Mouse (Mus musculus) hematopoietic stem cell, adult 5-6 weeks (primary cell): ENCODE results near the gene Plcb4. TPM values are rescaled to one million over a fixed set of nuclear protein-coding genes. Genes with fewer than 3 reads are reported as not detected.
A peak's percentile ranks its signal among the peaks of the same experiment; 100 is the strongest.
"Not testable (repeated sequence)": the region's sequence is repeated elsewhere in the genome, so short reads cannot be mapped to it uniquely, and the experiment has no call there.

Experiments
- ATAC-seq, 2 experiments: fragments of 125-278 bp in 1 of 2; replicated peaks in 1 of 2; 2 replicates each; pipeline ENCODE4 v1.8.0; 2016 to 2017; ENCODE audit warnings: inconsistent platforms in 2 of 2, mild to moderate bottlenecking in 2 of 2, moderate number of reproducible peaks in 2 of 2, low read depth in 1 of 2, moderate TSS enrichment in 1 of 2; ENCODE audit not compliant: low FRiP score in 2 of 2, poor library complexity in 2 of 2, severe bottlenecking in 2 of 2, insufficient read depth in 1 of 2, low TSS enrichment in 1 of 2
- total RNA-seq: library from RNA; stranded (forward); fragments of 172-1452, 232-1000 nt; gene quantifications from 2 replicates; pipeline ENCODE4 v1.2.3, GENCODE M21; 2017

The Plcb4 gene
- total RNA-seq, 1 experiment from 2014 or later, result 38.5 TPM

- no peak for ATAC-seq
These were observed 49.6 kb downstream of the Plcb4 start for GRCm38 (mm10) chr2:135708386-135708785.

GRCm38 (mm10) chr2:135708796-135709195 is 50.0 kb downstream of the Plcb4 start:
- ATAC-seq, result no peak

- ATAC-seq, result not testable (repeated sequence)
These were observed 50.9 kb downstream of the Plcb4 start for GRCm38 (mm10) chr2:135709736-135710135.

GRCm38 (mm10) chr2:135711049-135711924 is 52.5 kb downstream of the Plcb4 start:
- ATAC-seq, result no peak

GRCm38 (mm10) chr2:135711925-135712288 is 53.1 kb downstream of the Plcb4 start:
- ATAC-seq, result peak; percentile 68 to 69

GRCm38 (mm10) chr2:135712331-135712730 is 53.5 kb downstream of the Plcb4 start:
- 0 out of 4 replicates have a peak, but pooled peaks of 1 of the 2 experiments have one; percentile 24 for ATAC-seq

GRCm38 (mm10) chr2:135712921-135713320 is 54.1 kb downstream of the Plcb4 start:
- no peak for ATAC-seq

- ATAC-seq, result no peak
These were observed 57.4 kb downstream of the Plcb4 start for GRCm38 (mm10) chr2:135716180-135716579.

GRCm38 (mm10) chr2:135717232-135718134 is 58.7 kb downstream of the Plcb4 start:
- no peak; a peak in 1 of 4 replicates for ATAC-seq

GRCm38 (mm10) chr2:135722109-135722508 is 63.3 kb downstream of the Plcb4 start:
- ATAC-seq, result no peak

GRCm38 (mm10) chr2:135723387-135723786 is 64.6 kb downstream of the Plcb4 start:
- ATAC-seq, result no peak

GRCm38 (mm10) chr2:135724489-135724888 is 65.7 kb downstream of the Plcb4 start:
- ATAC-seq, result peak in 1 of 2 experiments; percentile 13; a peak in 1 of 4 replicates

- ATAC-seq, result peak; percentile 79 to 89
These were observed 66.6 kb downstream of the Plcb4 start for GRCm38 (mm10) chr2:135725362-135725761.

GRCm38 (mm10) chr2:135727088-135727487 is 68.3 kb downstream of the Plcb4 start:
- no peak for ATAC-seq

GRCm38 (mm10) chr2:135727925-135728324 is 69.1 kb downstream of the Plcb4 start:
- 0 out of 4 replicates have a peak, but pooled peaks of 1 of the 2 experiments have one; percentile 1 for ATAC-seq

GRCm38 (mm10) chr2:135731591-135731990 is 72.8 kb downstream of the Plcb4 start:
- ATAC-seq, result peak; percentile 57 to 60

GRCm38 (mm10) chr2:135732651-135733050 is 73.8 kb downstream of the Plcb4 start:
- no peak for ATAC-seq
